Mouse (Mus musculus): ENCODE data around the gene Mpzl3. TPM values are rescaled to one million over a fixed set of nuclear protein-coding genes. Genes with fewer than 3 reads are reported as not detected.

Mpzl3 gene
- polyA plus RNA-seq (2016; fragmentation: Nextera tagmentation; extraction: Ambion mirVana): 1.7 and 2.4 TPM in 2 replicates

GRCm38 (mm10) chr9:45055082-45055713 is at the start of gene Mpzl3:
TSS of gene Mpzl3 (plus strand) at chr9:45055186.
- Histone ChIP-seq H3K4me2 (peak within 1 kb of the TSS; percentile 64), H3K36me3 (replicated peaks) (no peaks in the 10 kb centered on the region), H3K4me3 (replicated peaks) (peak within 1 kb of the TSS; percentile 68), H3K9me3 (no peaks in the 10 kb centered on the region), H3K4me1 (peaks cover 4% of the 10 kb centered on the region), H3K9ac (peak within 1 kb of the TSS; percentile 56), H3K27me3 (peaks cover 40% of the 10 kb centered on the region), H3K27ac (peak within 1 kb of the TSS; percentile 98)
- 0% methylated on average over 33 of the region's 33 CpGs for WGBS
- ATAC-seq (ENCODE audit: low FRiP score): peak; percentile 97

GRCm38 (mm10) chr9:45007404-45007803 is 47.6 kb upstream of the Mpzl3 start:
- 81% methylated on average over 12 of the region's 12 CpGs for WGBS
- Histone ChIP-seq H3K9me3 (no peaks in the 10 kb centered on the region), H3K27ac (no peak overlapping the region), H3K36me3 (replicated peaks) (no peaks in the 10 kb centered on the region), H3K9ac (no peak overlapping the region), H3K27me3 (peaks cover 6% of the 10 kb centered on the region; the same call in 1 of the 2 replicates), H3K4me1 (no peaks in the 10 kb centered on the region), H3K4me2 (no peak overlapping the region), H3K4me3 (replicated peaks) (no peak overlapping the region)
- no peak for ATAC-seq (ENCODE audit: low FRiP score)

GRCm38 (mm10) chr9:45008342-45008741 is 46.6 kb upstream of the Mpzl3 start:
- Histone ChIP-seq H3K27me3 (peaks cover 6% of the 10 kb centered on the region; the same call in 1 of the 2 replicates), H3K36me3 (replicated peaks) (no peaks in the 10 kb centered on the region), H3K4me1 (no peaks in the 10 kb centered on the region), H3K27ac (no peak overlapping the region), H3K9me3 (no peaks in the 10 kb centered on the region), H3K4me3 (replicated peaks) (no peak overlapping the region), H3K4me2 (no peak overlapping the region), H3K9ac (no peak overlapping the region)
- no peak for ATAC-seq (ENCODE audit: low FRiP score)
- whole genome bisulfite sequencing: 77% methylated on average over 4 of the region's 4 CpGs

- no peaks in the 10 kb centered on the region for H3K4me1 ChIP-seq
- no peak within 1 kb of the TSS for H3K4me2 ChIP-seq
- no peak within 1 kb of the TSS for H3K4me3 ChIP-seq (replicated peaks)
- H3K27me3 ChIP-seq: peaks cover 6% of the 10 kb centered on the region; the same call in 1 of the 2 replicates
- H3K9me3 ChIP-seq: no peaks in the 10 kb centered on the region
- no peak for ATAC-seq (ENCODE audit: low FRiP score)
- WGBS: 83% methylated on average over 19 of the region's 19 CpGs
- H3K36me3 ChIP-seq (replicated peaks): no peaks in the 10 kb centered on the region
- H3K9ac ChIP-seq: no peak within 1 kb of the TSS
- H3K27ac ChIP-seq: no peak within 1 kb of the TSS
Observed at GRCm38 (mm10) chr9:45009180-45010078, 45.6 kb upstream of the Mpzl3 start, which contains the start of gene Cd3e. TSS of gene Cd3e (minus strand) at chr9:45009627.

GRCm38 (mm10) chr9:45010461-45010860 is 44.5 kb upstream of the Mpzl3 start:
- Histone ChIP-seq H3K36me3 (replicated peaks) (no peaks in the 10 kb centered on the region), H3K9ac (no peak overlapping the region), H3K4me3 (replicated peaks) (no peak overlapping the region), H3K4me2 (no peak overlapping the region), H3K27me3 (peaks cover 4% of the 10 kb centered on the region; the same call in 1 of the 2 replicates), H3K27ac (no peak overlapping the region), H3K9me3 (no peaks in the 10 kb centered on the region), H3K4me1 (no peaks in the 10 kb centered on the region)
- ATAC-seq (ENCODE audit: low FRiP score): no peak
- 81% methylated on average over 4 of the region's 4 CpGs for WGBS

- H3K4me2 ChIP-seq: no peak overlapping the region
- H3K9me3 ChIP-seq: no peaks in the 10 kb centered on the region
- no peaks in the 10 kb centered on the region for H3K36me3 ChIP-seq (replicated peaks)
- H3K9ac ChIP-seq: no peak overlapping the region
- no peaks in the 10 kb centered on the region for H3K4me1 ChIP-seq
- H3K27ac ChIP-seq: no peak overlapping the region
- H3K27me3 ChIP-seq: peaks cover 4% of the 10 kb centered on the region; the same call in 1 of the 2 replicates
- 58% methylated on average over 6 of the region's 6 CpGs for WGBS
- no peak overlapping the region for H3K4me3 ChIP-seq (replicated peaks)
- ATAC-seq (ENCODE audit: low FRiP score): no peak
Observed at GRCm38 (mm10) chr9:45011291-45011690, 43.7 kb upstream of the Mpzl3 start.

- no peaks in the 10 kb centered on the region for H3K9me3 ChIP-seq
- H3K36me3 ChIP-seq (replicated peaks): no peaks in the 10 kb centered on the region
- H3K9ac ChIP-seq: no peak overlapping the region
- no peak overlapping the region for H3K4me3 ChIP-seq (replicated peaks)
- no peaks in the 10 kb centered on the region for H3K4me1 ChIP-seq
- H3K4me2 ChIP-seq: no peak overlapping the region
- H3K27ac ChIP-seq: no peak overlapping the region
- 45% methylated on average over 2 of the region's 2 CpGs for WGBS
- peaks cover 4% of the 10 kb centered on the region; the same call in 1 of the 2 replicates for H3K27me3 ChIP-seq
- ATAC-seq (ENCODE audit: low FRiP score): no peak
Observed at GRCm38 (mm10) chr9:45014879-45015278, 40.1 kb upstream of the Mpzl3 start.

- H3K9ac ChIP-seq: no peak overlapping the region
- no peaks in the 10 kb centered on the region for H3K4me1 ChIP-seq
- no peaks in the 10 kb centered on the region for H3K9me3 ChIP-seq
- no peak overlapping the region for H3K4me3 ChIP-seq (replicated peaks)
- no peak overlapping the region for H3K4me2 ChIP-seq
- no peaks in the 10 kb centered on the region for H3K36me3 ChIP-seq (replicated peaks)
- no peak overlapping the region for H3K27ac ChIP-seq
- ATAC-seq (ENCODE audit: low FRiP score): no peak
- WGBS: 77% methylated on average over 3 of the region's 3 CpGs
- 0 out of 2 replicates have a peak, but pooled peaks cover 4% of the 10 kb centered on the region for H3K27me3 ChIP-seq
Observed at GRCm38 (mm10) chr9:45015841-45016240, 39.1 kb upstream of the Mpzl3 start.

- Histone ChIP-seq H3K4me2 (no peak overlapping the region), H3K9ac (no peak overlapping the region), H3K4me1 (no peaks in the 10 kb centered on the region), H3K9me3 (no peaks in the 10 kb centered on the region), H3K27ac (no peak overlapping the region), H3K4me3 (replicated peaks) (no peak overlapping the region), H3K36me3 (replicated peaks) (no peaks in the 10 kb centered on the region), H3K27me3 (no peaks in the 10 kb centered on the region)
- 90% methylated on average over 11 of the region's 11 CpGs for WGBS
- ATAC-seq (ENCODE audit: low FRiP score): no peak
Observed at GRCm38 (mm10) chr9:45018031-45018430, 37.0 kb upstream of the Mpzl3 start.

- ATAC-seq (ENCODE audit: low FRiP score): no peak
- Histone ChIP-seq H3K36me3 (replicated peaks) (no peaks in the 10 kb centered on the region), H3K4me3 (replicated peaks) (no peak overlapping the region), H3K4me1 (no peaks in the 10 kb centered on the region), H3K4me2 (no peak overlapping the region), H3K27ac (no peak overlapping the region), H3K27me3 (peaks cover 6% of the 10 kb centered on the region; the same call in 1 of the 2 replicates), H3K9me3 (no peaks in the 10 kb centered on the region), H3K9ac (no peak overlapping the region)
- WGBS: 11% methylated on average over 3 of the region's 3 CpGs
Observed at GRCm38 (mm10) chr9:45022800-45023199, 32.2 kb upstream of the Mpzl3 start.

GRCm38 (mm10) chr9:45023638-45024037 is 31.3 kb upstream of the Mpzl3 start:
- Histone ChIP-seq H3K4me2 (no peak overlapping the region), H3K9ac (no peak overlapping the region), H3K4me1 (no peaks in the 10 kb centered on the region), H3K9me3 (no peaks in the 10 kb centered on the region), H3K27ac (no peak overlapping the region), H3K36me3 (replicated peaks) (no peaks in the 10 kb centered on the region), H3K4me3 (replicated peaks) (no peak overlapping the region), H3K27me3 (peaks cover 6% of the 10 kb centered on the region; the same call in 1 of the 2 replicates)
- ATAC-seq (ENCODE audit: low FRiP score): no peak
- 63% methylated on average over 3 of the region's 3 CpGs for WGBS

GRCm38 (mm10) chr9:45024187-45024586 is 30.8 kb upstream of the Mpzl3 start:
- Histone ChIP-seq H3K27ac (no peak overlapping the region), H3K9me3 (no peaks in the 10 kb centered on the region), H3K9ac (no peak overlapping the region), H3K4me3 (replicated peaks) (no peak overlapping the region), H3K36me3 (replicated peaks) (no peaks in the 10 kb centered on the region), H3K27me3 (peaks cover 6% of the 10 kb centered on the region; the same call in 1 of the 2 replicates), H3K4me2 (no peak overlapping the region), H3K4me1 (no peaks in the 10 kb centered on the region)
- no peak for ATAC-seq (ENCODE audit: low FRiP score)
- 93% methylated on average over 2 of the region's 2 CpGs for whole genome bisulfite sequencing
